Mouse (Mus musculus) C2C12 (cell line): ENCODE measurements around the gene Xntrpc.

Experiments used
- CEBPB ChIP-seq: IDR thresholded peaks from one replicate; pipeline ENCODE4 v1.6.1; 2011; ENCODE audit warnings: low read depth, mild to moderate bottlenecking, control low read depth, moderate library complexity
- CTCF ChIP-seq: IDR thresholded peaks from one replicate; pipeline ENCODE4 v1.5.1; 2011; ENCODE audit not compliant: control insufficient read depth, insufficient read depth, insufficient read length
- FOSL1 ChIP-seq: IDR thresholded peaks from one replicate; pipeline ENCODE4 v1.8.0; 2011; ENCODE audit warnings: mild to moderate bottlenecking, low read length; ENCODE audit not compliant: poor library complexity, insufficient read depth, severe bottlenecking
- MAX ChIP-seq: IDR thresholded peaks from one replicate; pipeline ENCODE4 v1.6.1; 2011; ENCODE audit warnings: mild to moderate bottlenecking, control low read depth

- no peak for TF ChIP-seq CTCF
- no peak for TF ChIP-seq MAX
- TF ChIP-seq CEBPB: no peak
- TF ChIP-seq FOSL1: no peak
Measured at GRCm38 (mm10) chr7:102018034-102018433, 47.5 kb upstream of the Xntrpc start.
